Mouse (Mus musculus) ES-E14 (cell line): ENCODE results near the gene Ralbp1.

ENCODE experiments used
- CHD2 ChIP-seq: IDR thresholded peaks from 2 replicates; pipeline ENCODE4 v1.6.1; 2014; ENCODE audit warnings: mild to moderate bottlenecking, low read depth, low read length, inconsistent platforms
- MAFK ChIP-seq: IDR thresholded peaks from 2 replicates; pipeline ENCODE4 v1.6.1; 2014; ENCODE audit warnings: mild to moderate bottlenecking, low read depth, low read length, inconsistent platforms; ENCODE audit not compliant: insufficient read depth
- ZC3H11A ChIP-seq: IDR thresholded peaks from 2 replicates; pipeline ENCODE4 v1.6.1; 2012; ENCODE audit warnings: low read depth, mild to moderate bottlenecking, inconsistent platforms, low read length, borderline replicate concordance
- ZNF384 ChIP-seq: IDR thresholded peaks from 2 replicates; pipeline ENCODE4 v1.6.1; 2012; ENCODE audit warnings: low read depth, low read length, inconsistent platforms

- TF ChIP-seq ZC3H11A (0 out of 2 replicates have a peak, but pooled peaks have one; percentile 29), ZNF384 (no peak), MAFK (no peak), CHD2 (no peak)
Measured at GRCm38 (mm10) chr17:65862579-65862978, 23.0 kb downstream of the Ralbp1 start.
